Mouse (Mus musculus) layer of hippocampus, adult 11-12 months (tissue): Measurements from ENCODE around the gene Slc22a17.

Experiments used
- DNase-seq: peaks from one replicate; pipeline ENCODE4 v3.0.0; 2022; ENCODE audit warnings: low spot score

Slc22a17 gene

GRCm38 (mm10) chr14:54900383-54900782 is 12.5 kb downstream of the Slc22a17 start:
- DNase-seq: peak; percentile 90

- no peak for DNase-seq
Measured at GRCm38 (mm10) chr14:54897445-54897844, 15.5 kb downstream of the Slc22a17 start.

- peak; percentile 59 for DNase-seq
Measured at GRCm38 (mm10) chr14:54894296-54895151, 18.4 kb downstream of the Slc22a17 start.

- peak; percentile 99 for DNase-seq
Measured at GRCm38 (mm10) chr14:54893651-54894181, 19.2 kb downstream of the Slc22a17 start.

- no peak for DNase-seq
Measured at GRCm38 (mm10) chr14:54892200-54892599, 20.7 kb downstream of the Slc22a17 start, which contains the start of gene Pabpn1. Gene Pabpn1, plus strand, starts transcription at chr14:54892500.

GRCm38 (mm10) chr14:54885309-54885708 is 27.6 kb downstream of the Slc22a17 start:
- DNase-seq: no peak

- DNase-seq: no peak
Measured at GRCm38 (mm10) chr14:54884022-54884712, 28.8 kb downstream of the Slc22a17 start.

GRCm38 (mm10) chr14:54883154-54884021 is 29.5 kb downstream of the Slc22a17 start, which contains the start of the genes Bcl2l2 and Gm20521:
Gene Bcl2l2, plus strand, starts transcription at chr14:54883377.
Gene Gm20521, plus strand, starts transcription at chr14:54883441.
- peak; percentile 74 for DNase-seq

GRCm38 (mm10) chr14:54877048-54877715 is 35.8 kb downstream of the Slc22a17 start, which contains the start of gene Ppp1r3e:
Gene Ppp1r3e, minus strand, starts transcription at chr14:54877550.
- DNase-seq: peak; percentile 65

GRCm38 (mm10) chr14:54876539-54877047 is 36.3 kb downstream of the Slc22a17 start:
- peak; percentile 89 for DNase-seq

GRCm38 (mm10) chr14:54875844-54876538 is 36.9 kb downstream of the Slc22a17 start:
- DNase-seq: peak; percentile 64

- no peak for DNase-seq
Measured at GRCm38 (mm10) chr14:54874165-54874564, 38.8 kb downstream of the Slc22a17 start.

- no peak for DNase-seq
Measured at GRCm38 (mm10) chr14:54870861-54871260, 42.1 kb downstream of the Slc22a17 start, which contains the start of gene Homez. Gene Homez, minus strand, starts transcription at chr14:54870961.

GRCm38 (mm10) chr14:54868026-54868425 is 44.9 kb downstream of the Slc22a17 start:
- DNase-seq: no peak

- no peak for DNase-seq
Measured at GRCm38 (mm10) chr14:54866936-54867335, 46.0 kb downstream of the Slc22a17 start.

GRCm38 (mm10) chr14:54866268-54866667 is 46.7 kb downstream of the Slc22a17 start:
- no peak for DNase-seq

- no peak for DNase-seq
Measured at GRCm38 (mm10) chr14:54865626-54866025, 47.3 kb downstream of the Slc22a17 start.

GRCm38 (mm10) chr14:54864313-54865036 is 48.5 kb downstream of the Slc22a17 start:
- DNase-seq: no peak
